Mouse (Mus musculus): ENCODE data around the gene Fam53b. TPM values are rescaled to one million over a fixed set of nuclear protein-coding genes. Genes with fewer than 3 reads are reported as not detected.

Gene Fam53b
- polyA plus RNA-seq, 1 experiment from 2014 or later: 31.2 TPM

GRCm38 (mm10) chr7:132780611-132781010 lies 33.1 kb downstream of the Fam53b start:
- DNase-seq (ENCODE audit: low spot score): peak; percentile 34
- WGBS: 25% methylated on average over 4 of the region's 4 CpGs

GRCm38 (mm10) chr7:132778630-132779029 lies 35.1 kb downstream of the Fam53b start:
- Histone ChIP-seq H3K27me3 (replicated peaks; ENCODE audit: insufficient read depth, low read length) (no peaks in the 10 kb centered on the region), H3K27ac (ENCODE audit: low read length) (no peak overlapping the region), H3K36me3 (ENCODE audit: insufficient read depth, low read length) (no peaks in the 10 kb centered on the region), H3K4me1 (ENCODE audit: insufficient read depth, low read depth, low read length) (peaks cover 18% of the 10 kb centered on the region), H3K9ac (replicated peaks; ENCODE audit: low read depth) (no peak overlapping the region), H3K4me2 (replicated peaks; ENCODE audit: low read depth, low read length) (no peak overlapping the region), H3K4me3 (ENCODE audit: low read depth, low read length) (no peak overlapping the region), H3K9me3 (ENCODE audit: low read length) (no peaks in the 10 kb centered on the region)
- DNase-seq (ENCODE audit: low spot score) (no peak), ATAC-seq (no peak)
- 66% methylated on average over 13 of the region's 13 CpGs for WGBS
- no peak for TF ChIP-seq CTCF (IDR thresholded peaks at IDR 0.05)
- TF ChIP-seq EP300 (IDR thresholded peaks at IDR 0.05): no peak

More at GRCm38 (mm10) chr7:132780611-132781010, 33.1 kb downstream of the Fam53b start:
- Histone ChIP-seq H3K27ac (ENCODE audit: low read length) (peak overlapping the region; percentile 26; the same call in 1 of the 2 replicates), H3K9me3 (ENCODE audit: low read length) (no peaks in the 10 kb centered on the region), H3K9ac (replicated peaks; ENCODE audit: low read depth) (no peak overlapping the region), H3K4me3 (ENCODE audit: low read depth, low read length) (no peak overlapping the region), H3K36me3 (ENCODE audit: insufficient read depth, low read length) (no peaks in the 10 kb centered on the region), H3K27me3 (replicated peaks; ENCODE audit: insufficient read depth, low read length) (no peaks in the 10 kb centered on the region), H3K4me1 (ENCODE audit: insufficient read depth, low read depth, low read length) (peaks cover 18% of the 10 kb centered on the region), H3K4me2 (replicated peaks; ENCODE audit: low read depth, low read length) (no peak overlapping the region)
- peak; percentile 55 for ATAC-seq
- TF ChIP-seq EP300 (IDR thresholded peaks at IDR 0.05): no peak
- TF ChIP-seq CTCF (IDR thresholded peaks at IDR 0.05): peak; percentile 52

- H3K27ac ChIP-seq (ENCODE audit: low read length): no peak overlapping the region
Measured at GRCm38 (mm10) chr7:132777728-132778453, 35.8 kb downstream of the Fam53b start.

GRCm38 (mm10) chr7:132777117-132777516 lies 36.6 kb downstream of the Fam53b start:
- Histone ChIP-seq H3K9me3 (ENCODE audit: low read length) (no peaks in the 10 kb centered on the region), H3K4me3 (ENCODE audit: low read depth, low read length) (no peak overlapping the region), H3K36me3 (ENCODE audit: insufficient read depth, low read length) (no peaks in the 10 kb centered on the region), H3K9ac (replicated peaks; ENCODE audit: low read depth) (no peak overlapping the region), H3K27me3 (replicated peaks; ENCODE audit: insufficient read depth, low read length) (no peaks in the 10 kb centered on the region), H3K4me1 (ENCODE audit: insufficient read depth, low read depth, low read length) (peaks cover 18% of the 10 kb centered on the region), H3K4me2 (replicated peaks; ENCODE audit: low read depth, low read length) (no peak overlapping the region), H3K27ac (ENCODE audit: low read length) (no peak overlapping the region; the same call in 1 of the 2 replicates)
- ATAC-seq (no peak), DNase-seq (ENCODE audit: low spot score) (peak; percentile 38)
- no peak for TF ChIP-seq EP300 (IDR thresholded peaks at IDR 0.05)
- WGBS: 73% methylated on average over 7 of the region's 7 CpGs

More at GRCm38 (mm10) chr7:132777728-132778453, 35.8 kb downstream of the Fam53b start:
- DNase-seq (ENCODE audit: low spot score) (no peak), ATAC-seq (no peak)
- H3K4me2 ChIP-seq (replicated peaks; ENCODE audit: low read depth, low read length): no peak overlapping the region
- no peak overlapping the region for H3K9ac ChIP-seq (replicated peaks; ENCODE audit: low read depth)
- H3K4me1 ChIP-seq (ENCODE audit: insufficient read depth, low read depth, low read length): peaks cover 18% of the 10 kb centered on the region
- no peak overlapping the region for H3K4me3 ChIP-seq (ENCODE audit: low read depth, low read length)
- TF ChIP-seq EP300 (IDR thresholded peaks at IDR 0.05) (no peak), CTCF (IDR thresholded peaks at IDR 0.05) (no peak)
- H3K27me3 ChIP-seq (replicated peaks; ENCODE audit: insufficient read depth, low read length): no peaks in the 10 kb centered on the region
- no peaks in the 10 kb centered on the region for H3K36me3 ChIP-seq (ENCODE audit: insufficient read depth, low read length)
- 94% methylated on average over 1 of the region's 1 CpGs for WGBS
- no peaks in the 10 kb centered on the region for H3K9me3 ChIP-seq (ENCODE audit: low read length)

- TF ChIP-seq EP300 (IDR thresholded peaks at IDR 0.05): no peak
- TF ChIP-seq CTCF (IDR thresholded peaks at IDR 0.05): no peak
- Histone ChIP-seq H3K4me3 (ENCODE audit: low read depth, low read length) (no peak overlapping the region), H3K9ac (replicated peaks; ENCODE audit: low read depth) (no peak overlapping the region), H3K27ac (ENCODE audit: low read length) (no peak overlapping the region; the same call in 1 of the 2 replicates), H3K9me3 (ENCODE audit: low read length) (no peaks in the 10 kb centered on the region), H3K27me3 (replicated peaks; ENCODE audit: insufficient read depth, low read length) (no peaks in the 10 kb centered on the region), H3K4me1 (ENCODE audit: insufficient read depth, low read depth, low read length) (peaks cover 18% of the 10 kb centered on the region), H3K4me2 (replicated peaks; ENCODE audit: low read depth, low read length) (no peak overlapping the region), H3K36me3 (ENCODE audit: insufficient read depth, low read length) (no peaks in the 10 kb centered on the region)
- DNase-seq (ENCODE audit: low spot score) (no peak), ATAC-seq (peak; percentile 25; the same call in 1 of the 2 replicates)
- 87% methylated on average over 7 of the region's 7 CpGs for WGBS
Measured at GRCm38 (mm10) chr7:132776338-132777111, 37.2 kb downstream of the Fam53b start.

GRCm38 (mm10) chr7:132775922-132776321 lies 37.8 kb downstream of the Fam53b start:
- WGBS: 91% methylated on average over 10 of the region's 10 CpGs
- H3K36me3 ChIP-seq (ENCODE audit: insufficient read depth, low read length): peaks cover 1% of the 10 kb centered on the region; the same call in 1 of the 2 replicates
- no peaks in the 10 kb centered on the region for H3K9me3 ChIP-seq (ENCODE audit: low read length)
- H3K27me3 ChIP-seq (replicated peaks; ENCODE audit: insufficient read depth, low read length): no peaks in the 10 kb centered on the region
- H3K27ac ChIP-seq (ENCODE audit: low read length): no peak overlapping the region
- H3K4me1 ChIP-seq (ENCODE audit: insufficient read depth, low read depth, low read length): peaks cover 12% of the 10 kb centered on the region
- H3K4me3 ChIP-seq (ENCODE audit: low read depth, low read length): no peak overlapping the region
- ATAC-seq (no peak), DNase-seq (ENCODE audit: low spot score) (no peak)
- H3K9ac ChIP-seq (replicated peaks; ENCODE audit: low read depth): no peak overlapping the region
- no peak overlapping the region for H3K4me2 ChIP-seq (replicated peaks; ENCODE audit: low read depth, low read length)
- no peak for TF ChIP-seq EP300 (IDR thresholded peaks at IDR 0.05)
- no peak for TF ChIP-seq CTCF (IDR thresholded peaks at IDR 0.05)

Measured in lung, postnatal 0 days (tissue).